16 mouse cellular contexts compared by ENCODE assay signal in the genomic region with DNA sequence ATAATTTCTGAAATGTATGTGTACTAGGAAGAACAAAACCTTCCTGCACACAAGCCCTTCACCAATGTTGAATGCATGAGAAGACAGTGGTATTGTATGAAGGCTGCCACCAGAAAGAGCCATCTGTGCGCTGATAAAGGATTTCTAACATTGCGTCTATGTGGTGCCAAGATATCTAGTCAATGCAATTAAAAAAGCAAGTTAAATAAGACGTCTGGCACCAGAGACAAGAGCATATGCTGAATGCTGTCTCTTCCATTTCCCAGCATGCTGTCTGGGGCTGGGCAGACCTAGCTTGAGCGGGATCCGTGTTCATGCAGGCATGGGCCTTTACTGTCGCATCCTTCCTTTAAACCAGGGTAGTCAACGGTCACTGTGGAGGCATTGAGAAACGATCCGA. TPM values are rescaled to one million over a fixed set of nuclear protein-coding genes. Genes with fewer than 3 reads are reported as not detected.
DNase-seq lines count a peak whose midpoint lies in the region; ATAC-seq lines count a peak whose summit lies in the region.
"Had no signal": no experiment of that assay in that cellular context is flagged by ENCODE, and none has a peak within 500 bp of the region (broad histone marks: within the 10 kb centered on the region; RNA-seq: fewer than 3 reads in every experiment).

No protein-coding gene starts in this region.

- peaks cover 49% of the 10 kb centered on the region for H3K4me1 ChIP-seq in heart, embryonic 13.5 days
- peaks cover 24% of the 10 kb centered on the region for H3K4me1 ChIP-seq in liver, embryonic 12.5 days

- H3K36me3 ChIP-seq in heart, embryonic 13.5 days: no peaks in the 10 kb centered on the region
- no peaks in the 10 kb centered on the region for H3K36me3 ChIP-seq in liver, embryonic 12.5 days
- H3K36me3 ChIP-seq: embryonic facial prominence, embryonic 15.5 days; midbrain, embryonic 12.5 days; neural tube, embryonic 13.5 days had no signal

- H3K27ac ChIP-seq in heart, embryonic 13.5 days (replicated peaks): peak overlapping the region; percentile 26; the same call in 1 of the 2 replicates
- H3K27ac ChIP-seq in liver, embryonic 12.5 days: no peak overlapping the region
- H3K27ac ChIP-seq: embryonic facial prominence, embryonic 15.5 days; heart, adult 2 months; limb, embryonic 10.5 days; midbrain, embryonic 12.5 days; neural tube, embryonic 13.5 days had no signal

- H3K9ac ChIP-seq in heart, embryonic 13.5 days: no peak overlapping the region
- no peak overlapping the region for H3K9ac ChIP-seq in liver, embryonic 12.5 days
- H3K9ac ChIP-seq: embryonic facial prominence, embryonic 15.5 days; lung, embryonic 14.5 days; midbrain, embryonic 12.5 days; neural tube, embryonic 13.5 days had no signal

- intact Hi-C loops in heart, postnatal 36 days (cut with DNase I): no loop called here

- no peak for ATAC-seq in heart, embryonic 13.5 days (ENCODE audit: extremely low read depth, insufficient number of reproducible peaks, low FRiP score, low TSS enrichment)
- ATAC-seq in liver, embryonic 12.5 days: peak; percentile 82

- no peaks in the 10 kb centered on the region for H3K9me3 ChIP-seq in heart, embryonic 13.5 days
- no peaks in the 10 kb centered on the region for H3K9me3 ChIP-seq in liver, embryonic 12.5 days (replicated peaks)
- H3K9me3 ChIP-seq: embryonic facial prominence, embryonic 15.5 days; limb, embryonic 10.5 days; midbrain, embryonic 12.5 days; neural tube, embryonic 13.5 days had no signal

- peak overlapping the region; percentile 7; the same call in 1 of the 2 replicates for H3K4me2 ChIP-seq in heart, embryonic 13.5 days
- H3K4me2 ChIP-seq in liver, embryonic 12.5 days: no peak overlapping the region
- H3K4me2 ChIP-seq: embryonic facial prominence, embryonic 15.5 days; lung, embryonic 14.5 days; midbrain, embryonic 12.5 days; neural tube, embryonic 13.5 days had no signal

- no peaks in the 10 kb centered on the region for H3K27me3 ChIP-seq in heart, embryonic 13.5 days (replicated peaks)
- H3K27me3 ChIP-seq in liver, embryonic 12.5 days (replicated peaks): no peaks in the 10 kb centered on the region
- H3K27me3 ChIP-seq: embryonic facial prominence, embryonic 15.5 days; midbrain, embryonic 12.5 days; neural tube, embryonic 13.5 days had no signal

- no peak overlapping the region for H3K4me3 ChIP-seq in heart, embryonic 13.5 days
- no peak overlapping the region for H3K4me3 ChIP-seq in liver, embryonic 12.5 days
- H3K4me3 ChIP-seq: embryonic facial prominence, embryonic 15.5 days; heart, adult 2 months; limb, embryonic 10.5 days; midbrain, embryonic 12.5 days; neural tube, embryonic 13.5 days had no signal

- 63% methylated on average over 9 of the region's 9 CpGs for WGBS in heart, embryonic 13.5 days
- 57% methylated on average over 9 of the region's 9 CpGs for WGBS in liver, embryonic 12.5 days (ENCODE audit: insufficient replicate concordance)

- DNase-seq in heart, postnatal 36 days: no peak
- peak; percentile 26 for DNase-seq in right cerebral cortex, adult 18-20 months
- DNase-seq in right cerebral cortex, postnatal 36 days (ENCODE audit: low spot score in 2 of 2): no peak
- no peak for DNase-seq in heart, adult 11 months
- DNase-seq in adrenal gland, postnatal 25 days: no peak
- DNase-seq: heart, adult 2 months; kidney, adult 11 months; lung, embryonic 14.5 days; retina, postnatal 1 day; thymus, adult 18-20 months had no signal

RNA-seq across cellular contexts. Expression of a gene that starts 55.3 kb away (rescaled TPM):
- polyA plus RNA-seq in heart, embryonic 13.5 days (2015; fragmentation: Nextera tagmentation; extraction: Ambion mirVana): 32.6 and 34.4 TPM in 2 replicates
- 10 to 100 TPM; 51.6 to 56.1 TPM for total RNA-seq in heart, postnatal 36 days (2021)
- polyA plus RNA-seq in liver, embryonic 12.5 days (2016; fragmentation: Nextera tagmentation; extraction: Ambion mirVana): 11.5 and 13.3 TPM in 2 replicates
- total RNA-seq in adrenal gland, postnatal 25 days (2021): 82.1 and 91.9 TPM in 2 replicates
